Mouse (Mus musculus) left cerebral cortex, adult 2 months (tissue): Measurements from ENCODE around the gene Dysf. TPM values are rescaled to one million over a fixed set of nuclear protein-coding genes. Genes with fewer than 3 reads are reported as not detected.
A peak's percentile ranks its signal among the peaks of the same experiment; 100 is the strongest.
"Not testable (repeated sequence)": the region's sequence is repeated elsewhere in the genome, so short reads cannot be mapped to it uniquely, and the experiment has no call there.

Experiments
- DNase-seq, 2 experiments: peaks; one replicate each; pipeline ENCODE4 v3.0.0; 2021 to 2022; ENCODE audit warnings: low spot score in 2 of 2, mixed read lengths in 1 of 2; ENCODE audit errors: extremely low spot score in 1 of 2
- H3K27ac ChIP-seq: fragments of 200-600 bp; 2 replicates; pipeline ENCODE4 v1.8.1; 2022
- H3K4me3 ChIP-seq: fragments of 200-600 bp; 2 replicates; pipeline ENCODE4 v1.8.1; 2022
- CTCF ChIP-seq: fragments of 200-600 bp; IDR thresholded peaks from 2 replicates; pipeline ENCODE4 v1.8.1; 2022; ENCODE audit warnings: antibody characterized with exemption, mild to moderate bottlenecking, moderate library complexity
- intact Hi-C: fragments of 180-260 bp; cut with DNase I; formaldehyde crosslinking; loops from one replicate; pipeline ENCODE4 v1.15.1; 2025
- long read RNA-seq, 2 experiments: library from polyadenylated mRNA; stranded (forward); transcript quantifications; one replicate each; pipeline ENCODE4 v2.0.0; 2021; ENCODE audit warnings: borderline mapping rate in 2 of 2
- total RNA-seq, 2 experiments: library from RNA; stranded (reverse); gene quantifications; 2 replicates each; pipeline ENCODE4 v1.2.3; 2021

Gene Dysf
- 1 to 10 TPM; 3.5 to 5.8 TPM for total RNA-seq
- long read RNA-seq, experiment 1, partial matches to known transcripts: 1 of 3 reads
- long read RNA-seq, experiment 1, other reads (novel, unspliced or antisense): 2 of 3 reads
- long read RNA-seq, experiment 2, partial matches to known transcripts: 1 of 3 reads
- long read RNA-seq, experiment 2, other reads (novel, unspliced or antisense): 2 of 3 reads

- Histone ChIP-seq H3K4me3 (peak within 1 kb of the TSS; percentile 48), H3K27ac (no peak within 1 kb of the TSS)
- DNase-seq: no peak
- intact Hi-C loops: no loop called here
- peak; percentile 19 for TF ChIP-seq CTCF
These were observed at the start of gene Dysf for GRCm38 (mm10) chr6:84008363-84009171. TSS of gene Dysf (plus strand) at chr6:84008590.

- intact Hi-C loops: no loop called here
- no peak overlapping the region for H3K27ac ChIP-seq
These were observed 20.7 kb upstream of the Dysf start for GRCm38 (mm10) chr6:83987642-83988041.

GRCm38 (mm10) chr6:84002716-84003115 is 5.7 kb upstream of the Dysf start:
- no peak for TF ChIP-seq CTCF
- no peak for DNase-seq
- intact Hi-C loops: no loop called here

More at GRCm38 (mm10) chr6:83987642-83988041, 20.7 kb upstream of the Dysf start:
- no peak for DNase-seq
- TF ChIP-seq CTCF: no peak
- H3K4me3 ChIP-seq: no peak overlapping the region

GRCm38 (mm10) chr6:84004295-84004694 is 4.1 kb upstream of the Dysf start:
- no peak for DNase-seq
- Histone ChIP-seq H3K4me3 (no peak overlapping the region), H3K27ac (no peak overlapping the region)
- peak; percentile 19 for TF ChIP-seq CTCF
- intact Hi-C loops: no loop called here

More at GRCm38 (mm10) chr6:84002716-84003115, 5.7 kb upstream of the Dysf start:
- Histone ChIP-seq H3K4me3 (no peak overlapping the region), H3K27ac (no peak overlapping the region)

GRCm38 (mm10) chr6:84009172-84009872 is 932 bp downstream of the Dysf start:
- no peak for DNase-seq

GRCm38 (mm10) chr6:84009915-84010302 is 1.5 kb downstream of the Dysf start:
- no peak for TF ChIP-seq CTCF
- H3K4me3 ChIP-seq: no peak overlapping the region
- H3K27ac ChIP-seq: no peak overlapping the region
- intact Hi-C loops: no loop called here
- DNase-seq: no peak

More at GRCm38 (mm10) chr6:84009172-84009872, 932 bp downstream of the Dysf start:
- no peak overlapping the region for H3K27ac ChIP-seq
- no peak for TF ChIP-seq CTCF
- peak overlapping the region; percentile 48 for H3K4me3 ChIP-seq
- intact Hi-C loops: no loop called here

GRCm38 (mm10) chr6:84010303-84011225 is 2.2 kb downstream of the Dysf start:
- intact Hi-C loops: no loop called here
- no peak overlapping the region for H3K27ac ChIP-seq

GRCm38 (mm10) chr6:84014961-84015683 is 6.7 kb downstream of the Dysf start:
- peak; percentile 53 for TF ChIP-seq CTCF
- not testable (repeated sequence) for H3K27ac ChIP-seq, DNase-seq, H3K4me3 ChIP-seq
- intact Hi-C loops: loop anchor here (1.0 kb wide), 1 partner anchor 47 kb away; no protein-coding TSS in a partner anchor

More at GRCm38 (mm10) chr6:84010303-84011225, 2.2 kb downstream of the Dysf start:
- no peak for TF ChIP-seq CTCF
- no peak overlapping the region for H3K4me3 ChIP-seq
- no peak for DNase-seq

- intact Hi-C loops: no loop called here
- no peak for TF ChIP-seq CTCF
- no peak overlapping the region for H3K4me3 ChIP-seq
These were observed 8.5 kb downstream of the Dysf start for GRCm38 (mm10) chr6:84016851-84017250.

GRCm38 (mm10) chr6:84017392-84017791 is 9.0 kb downstream of the Dysf start:
- Histone ChIP-seq H3K4me3 (no peak overlapping the region), H3K27ac (no peak overlapping the region)
- intact Hi-C loops: no loop called here
- TF ChIP-seq CTCF: no peak
- no peak for DNase-seq

More at GRCm38 (mm10) chr6:84016851-84017250, 8.5 kb downstream of the Dysf start:
- no peak for DNase-seq
- H3K27ac ChIP-seq: no peak overlapping the region
